Mouse (Mus musculus) hindbrain, embryonic 12.5 days (tissue): ENCODE data around the gene Prr5. TPM values are rescaled to one million over a fixed set of nuclear protein-coding genes. Genes with fewer than 3 reads are reported as not detected.
"Not testable (repeated sequence)": the region's sequence is repeated elsewhere in the genome, so short reads cannot be mapped to it uniquely, and the experiment has no call there.

Experiments used
- ATAC-seq: fragments of 200-750 bp; cut with Nextera tagmentation; 2 replicates; pipeline ENCODE4 v1.8.0; 2017; ENCODE audit warnings: moderate TSS enrichment; ENCODE audit not compliant: low FRiP score
- H3K27ac ChIP-seq: fragments of 300-500 bp; sonication (generic); 2 replicates; pipeline ENCODE4 v1.5.1; 2016; ENCODE audit warnings: mild to moderate bottlenecking
- H3K27me3 ChIP-seq: fragments of 300-500 bp; sonication (generic); 2 replicates; pipeline ENCODE4 v1.6.1; 2016; ENCODE audit warnings: mild to moderate bottlenecking
- H3K36me3 ChIP-seq: fragments of 300-500 bp; sonication (generic); 2 replicates; pipeline ENCODE4 v1.6.1; 2016; ENCODE audit warnings: mild to moderate bottlenecking
- H3K4me1 ChIP-seq: fragments of 300-500 bp; sonication (generic); 2 replicates; pipeline ENCODE4 v1.6.1; 2016
- H3K4me2 ChIP-seq: fragments of 300-500 bp; sonication (generic); replicated peaks from 2 replicates; pipeline ENCODE4 v1.6.1; 2016; ENCODE audit warnings: mild to moderate bottlenecking
- H3K4me3 ChIP-seq: fragments of 300-500 bp; sonication (generic); 2 replicates; pipeline ENCODE4 v1.5.1; 2016; ENCODE audit warnings: mild to moderate bottlenecking
- H3K9ac ChIP-seq: fragments of 300-500 bp; sonication (generic); 2 replicates; pipeline ENCODE4 v1.6.1; 2016; ENCODE audit warnings: mild to moderate bottlenecking, moderate library complexity
- H3K9me3 ChIP-seq: fragments of 300-500 bp; sonication (generic); replicated peaks from 2 replicates; pipeline ENCODE4 v1.6.1; 2016; ENCODE audit warnings: mild to moderate bottlenecking
- WGBS: fragments of 180-500 bp; shearing (Covaris S2); methylation state at CpG from one replicate; pipeline ENCODE4 v1.1.7; 2016; 5-methylcytosine and 5-hydroxymethylcytosine counted together
- polyA plus RNA-seq: library from polyadenylated mRNA; unstranded; fragments of >200 nt; fragmentation: Nextera tagmentation; extraction: Ambion mirVana; gene quantifications from 2 replicates; pipeline ENCODE4 v1.2.1, GENCODE M21; 2016

Prr5 gene
- polyA plus RNA-seq, 1 experiment from 2014 or later: 17.9 TPM

GRCm38 (mm10) chr15:84720291-84721204 lies 51.1 kb downstream of the Prr5 start:
- Histone ChIP-seq H3K36me3 (no peaks in the 10 kb centered on the region), H3K4me1 (peaks cover 15% of the 10 kb centered on the region), H3K4me2 (peak overlapping the region; percentile 50), H3K27me3 (peaks cover 35% of the 10 kb centered on the region), H3K9me3 (no peaks in the 10 kb centered on the region), H3K4me3 (peak overlapping the region; percentile 25), H3K9ac (0 out of 2 replicates have a peak overlapping the region, but pooled peaks have one; percentile 6), H3K27ac (no peak overlapping the region)
- ATAC-seq: no peak
- 4% methylated on average over 33 of the region's 33 CpGs for WGBS

- Histone ChIP-seq H3K27me3 (peaks cover 30% of the 10 kb centered on the region), H3K4me1 (peaks cover 23% of the 10 kb centered on the region)
- not testable (repeated sequence) for H3K4me2 ChIP-seq, ATAC-seq, H3K9ac ChIP-seq, H3K9me3 ChIP-seq, H3K4me3 ChIP-seq, H3K27ac ChIP-seq, H3K36me3 ChIP-seq
- WGBS: 92% methylated on average over 1 of the region's 1 CpGs
These were observed 54.2 kb downstream of the Prr5 start for GRCm38 (mm10) chr15:84723656-84724055.

- H3K27me3 ChIP-seq: peaks cover 25% of the 10 kb centered on the region
- WGBS: 66% methylated on average over 4 of the region's 4 CpGs
- H3K27ac ChIP-seq: no peak overlapping the region
- peaks cover 23% of the 10 kb centered on the region for H3K4me1 ChIP-seq
- ATAC-seq: no peak
- H3K36me3 ChIP-seq: no peaks in the 10 kb centered on the region
- no peak overlapping the region for H3K9ac ChIP-seq
- no peak overlapping the region for H3K4me2 ChIP-seq
- no peaks in the 10 kb centered on the region for H3K9me3 ChIP-seq
- no peak overlapping the region for H3K4me3 ChIP-seq
These were observed 54.8 kb downstream of the Prr5 start for GRCm38 (mm10) chr15:84724199-84724598.

GRCm38 (mm10) chr15:84729685-84730084 lies 60.3 kb downstream of the Prr5 start:
- H3K36me3 ChIP-seq: no peaks in the 10 kb centered on the region
- H3K9me3 ChIP-seq: no peaks in the 10 kb centered on the region
- 75% methylated on average over 6 of the region's 6 CpGs for WGBS
- H3K4me3 ChIP-seq: no peak overlapping the region
- H3K4me2 ChIP-seq: no peak overlapping the region
- H3K9ac ChIP-seq: no peak overlapping the region
- peaks cover 15% of the 10 kb centered on the region; the same call in 1 of the 2 replicates for H3K4me1 ChIP-seq
- no peak for ATAC-seq
- no peaks in the 10 kb centered on the region for H3K27me3 ChIP-seq
- no peak overlapping the region for H3K27ac ChIP-seq

GRCm38 (mm10) chr15:84730893-84731292 lies 61.5 kb downstream of the Prr5 start:
- Histone ChIP-seq H3K4me2 (no peak overlapping the region), H3K27ac (no peak overlapping the region)
- 67% methylated on average over 1 of the region's 1 CpGs for WGBS

GRCm38 (mm10) chr15:84731676-84732424 lies 62.4 kb downstream of the Prr5 start:
- WGBS: 62% methylated on average over 18 of the region's 18 CpGs
- no peak overlapping the region for H3K27ac ChIP-seq
- no peak for ATAC-seq

More at GRCm38 (mm10) chr15:84730893-84731292, 61.5 kb downstream of the Prr5 start:
- H3K4me3 ChIP-seq: no peak overlapping the region
- no peaks in the 10 kb centered on the region for H3K27me3 ChIP-seq
- H3K4me1 ChIP-seq: peaks cover 15% of the 10 kb centered on the region; the same call in 1 of the 2 replicates
- no peaks in the 10 kb centered on the region for H3K9me3 ChIP-seq
- H3K9ac ChIP-seq: no peak overlapping the region
- ATAC-seq: no peak
- H3K36me3 ChIP-seq: no peaks in the 10 kb centered on the region

GRCm38 (mm10) chr15:84732425-84732749 lies 63.0 kb downstream of the Prr5 start:
- no peak overlapping the region for H3K4me2 ChIP-seq
- H3K4me1 ChIP-seq: peaks cover 22% of the 10 kb centered on the region; the same call in 1 of the 2 replicates
- ATAC-seq: no peak
- H3K9me3 ChIP-seq: no peaks in the 10 kb centered on the region
- no peak overlapping the region for H3K9ac ChIP-seq
- H3K36me3 ChIP-seq: no peaks in the 10 kb centered on the region
- H3K4me3 ChIP-seq: no peak overlapping the region
- H3K27me3 ChIP-seq: no peaks in the 10 kb centered on the region
- H3K27ac ChIP-seq: no peak overlapping the region
- 58% methylated on average over 4 of the region's 4 CpGs for WGBS

More at GRCm38 (mm10) chr15:84731676-84732424, 62.4 kb downstream of the Prr5 start:
- H3K9me3 ChIP-seq: no peaks in the 10 kb centered on the region
- H3K27me3 ChIP-seq: no peaks in the 10 kb centered on the region
- no peak overlapping the region for H3K4me3 ChIP-seq
- H3K9ac ChIP-seq: no peak overlapping the region
- no peaks in the 10 kb centered on the region for H3K36me3 ChIP-seq
- H3K4me2 ChIP-seq: no peak overlapping the region
- peaks cover 20% of the 10 kb centered on the region; the same call in 1 of the 2 replicates for H3K4me1 ChIP-seq

GRCm38 (mm10) chr15:84736346-84736993 lies 67.0 kb downstream of the Prr5 start:
- no peak for ATAC-seq
- no peaks in the 10 kb centered on the region for H3K36me3 ChIP-seq
- peaks cover 15% of the 10 kb centered on the region; the same call in 1 of the 2 replicates for H3K4me1 ChIP-seq
- no peaks in the 10 kb centered on the region for H3K27me3 ChIP-seq
- no peak overlapping the region for H3K4me2 ChIP-seq
- WGBS: 57% methylated on average over 11 of the region's 11 CpGs
- H3K9ac ChIP-seq: no peak overlapping the region
- 0 out of 2 replicates have a peak, but pooled peaks cover 4% of the 10 kb centered on the region for H3K9me3 ChIP-seq
- no peak overlapping the region for H3K27ac ChIP-seq
- no peak overlapping the region for H3K4me3 ChIP-seq

GRCm38 (mm10) chr15:84736994-84737346 lies 67.5 kb downstream of the Prr5 start:
- H3K9ac ChIP-seq: no peak overlapping the region
- H3K4me1 ChIP-seq: peaks cover 13% of the 10 kb centered on the region; the same call in 1 of the 2 replicates
- no peak for ATAC-seq
- 31% methylated on average over 3 of the region's 4 CpGs for WGBS
- no peak overlapping the region for H3K4me3 ChIP-seq
- H3K27ac ChIP-seq: no peak overlapping the region
- H3K36me3 ChIP-seq: no peaks in the 10 kb centered on the region
- no peaks in the 10 kb centered on the region for H3K27me3 ChIP-seq
- no peak overlapping the region for H3K4me2 ChIP-seq
- H3K9me3 ChIP-seq: 0 out of 2 replicates have a peak, but pooled peaks cover 4% of the 10 kb centered on the region

- Histone ChIP-seq H3K4me1 (peaks cover 8% of the 10 kb centered on the region; the same call in 1 of the 2 replicates), H3K9ac (no peak overlapping the region)
These were observed 68.8 kb downstream of the Prr5 start for GRCm38 (mm10) chr15:84738246-84738645.

GRCm38 (mm10) chr15:84741573-84741972 lies 72.2 kb downstream of the Prr5 start:
- peaks cover 5% of the 10 kb centered on the region; the same call in 1 of the 2 replicates for H3K4me1 ChIP-seq
- no peak overlapping the region for H3K4me2 ChIP-seq
- no peak overlapping the region for H3K4me3 ChIP-seq
- 84% methylated on average over 3 of the region's 3 CpGs for WGBS
- no peak for ATAC-seq
- no peak overlapping the region for H3K9ac ChIP-seq
- no peaks in the 10 kb centered on the region for H3K27me3 ChIP-seq
- H3K27ac ChIP-seq: no peak overlapping the region
- no peaks in the 10 kb centered on the region for H3K36me3 ChIP-seq
- H3K9me3 ChIP-seq: 0 out of 2 replicates have a peak, but pooled peaks cover 4% of the 10 kb centered on the region

More at GRCm38 (mm10) chr15:84738246-84738645, 68.8 kb downstream of the Prr5 start:
- WGBS: 91% methylated on average over 7 of the region's 7 CpGs
- Histone ChIP-seq H3K4me2 (no peak overlapping the region), H3K27me3 (no peaks in the 10 kb centered on the region), H3K4me3 (no peak overlapping the region), H3K36me3 (no peaks in the 10 kb centered on the region), H3K27ac (no peak overlapping the region), H3K9me3 (0 out of 2 replicates have a peak, but pooled peaks cover 4% of the 10 kb centered on the region)
- ATAC-seq: no peak

GRCm38 (mm10) chr15:84743347-84743746 lies 73.9 kb downstream of the Prr5 start:
- 20% methylated on average over 3 of the region's 3 CpGs for WGBS
- no peak for ATAC-seq

More at GRCm38 (mm10) chr15:84743347-84743746, 73.9 kb downstream of the Prr5 start:
- no peak overlapping the region for H3K27ac ChIP-seq
- no peaks in the 10 kb centered on the region for H3K27me3 ChIP-seq
- no peaks in the 10 kb centered on the region for H3K36me3 ChIP-seq
- no peak overlapping the region for H3K4me2 ChIP-seq
- H3K4me1 ChIP-seq: no peaks in the 10 kb centered on the region
- H3K9ac ChIP-seq: no peak overlapping the region
- H3K9me3 ChIP-seq: 0 out of 2 replicates have a peak, but pooled peaks cover 4% of the 10 kb centered on the region
- H3K4me3 ChIP-seq: no peak overlapping the region
